Mouse (Mus musculus) cerebellum, adult 11 months (tissue): ENCODE results near the gene Selenow.

Experiments
- DNase-seq: peaks from one replicate; pipeline ENCODE4 v3.0.0; 2022

Gene Selenow

GRCm38 (mm10) chr7:15901366-15902048 is 20.7 kb downstream of the Selenow start:
- no peak for DNase-seq

GRCm38 (mm10) chr7:15894251-15894650 is 28.0 kb downstream of the Selenow start:
- no peak for DNase-seq

- no peak for DNase-seq
Observed at GRCm38 (mm10) chr7:15884127-15884526, 38.1 kb downstream of the Selenow start.

DNA sequence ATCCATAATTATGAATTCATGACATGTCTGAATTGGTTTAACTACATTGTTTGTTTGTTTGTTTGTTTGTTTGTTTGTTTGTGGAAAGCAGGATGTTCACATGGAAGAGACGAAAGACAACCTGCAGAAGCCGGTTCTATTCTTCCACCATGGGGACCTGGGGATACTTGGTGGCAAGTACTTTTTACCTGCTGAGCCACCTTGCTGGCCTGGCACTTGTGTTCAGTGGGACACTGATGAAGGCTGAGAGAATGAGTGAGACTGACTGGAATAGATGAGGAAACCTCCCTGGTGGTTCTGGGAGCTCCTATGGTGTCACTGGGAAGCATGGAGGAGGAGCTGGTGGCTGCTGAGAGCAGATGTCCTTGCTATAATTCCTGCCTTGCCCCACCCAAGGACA is 39.9 kb downstream of the Selenow start, which contains the start of gene Crxos:
Gene Crxos, plus strand, starts transcription at position 301 of the 400 bp plus-strand sequence.
- no peak for DNase-seq

DNA sequence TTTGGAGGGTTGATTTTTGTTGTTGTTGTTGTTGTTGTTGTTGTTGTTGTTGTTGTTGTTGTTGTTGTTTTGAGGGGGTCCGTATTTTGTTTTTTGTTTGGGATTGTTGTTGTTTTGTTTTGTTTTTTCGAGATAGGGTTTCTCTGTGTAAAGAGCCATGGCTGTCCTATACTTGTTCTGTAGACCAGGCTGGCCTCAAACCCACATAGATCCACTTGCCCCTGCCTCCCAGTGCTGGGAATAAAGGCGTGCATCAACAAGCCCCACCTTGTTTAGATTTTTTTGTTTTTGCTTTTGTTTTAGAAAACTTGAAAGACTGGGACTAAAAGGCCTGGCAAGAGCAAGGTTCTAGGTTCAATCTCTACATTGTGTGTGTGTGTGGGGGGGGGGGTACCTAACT is 40.4 kb downstream of the Selenow start:
- no peak for DNase-seq

- DNase-seq = no peak
Observed at GRCm38 (mm10) chr7:15881388-15881787, 40.8 kb downstream of the Selenow start.

DNA sequence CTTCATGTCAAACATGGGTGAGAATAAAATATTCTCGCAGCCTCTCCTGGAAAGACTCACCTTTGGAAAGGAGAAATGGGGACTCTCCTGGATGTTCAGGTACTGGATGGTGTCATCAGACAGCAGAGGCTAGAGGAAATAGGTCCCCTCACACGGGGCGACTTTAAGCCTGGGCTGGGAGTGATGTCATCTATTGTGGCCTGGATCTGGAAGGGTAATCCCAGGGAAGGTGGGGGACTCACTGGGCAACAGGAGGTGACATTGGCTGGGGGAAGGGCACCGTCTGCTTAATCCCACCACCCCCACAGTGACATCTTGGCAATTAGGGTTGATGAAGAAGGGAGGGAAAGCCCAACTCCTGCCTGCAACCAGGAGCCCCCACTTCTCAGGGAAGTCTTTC is 42.4 kb downstream of the Selenow start, which contains the start of gene Crx:
Gene Crx, minus strand, starts transcription at position 213 of the 400 bp plus-strand sequence.
- no peak for DNase-seq
